Mouse (Mus musculus) erythroid progenitor cell, adult 5-6 weeks (primary cell): ENCODE data around the gene Kpna1. TPM values are rescaled to one million over a fixed set of nuclear protein-coding genes. Genes with fewer than 3 reads are reported as not detected.
A peak's percentile ranks its signal among the peaks of the same experiment; 100 is the strongest.

ENCODE experiments used
- ATAC-seq: replicated peaks from 2 replicates; pipeline ENCODE4 v1.8.0; 2016; ENCODE audit warnings: moderate number of reproducible peaks, mild to moderate bottlenecking, moderate TSS enrichment, inconsistent platforms; ENCODE audit not compliant: poor library complexity, low FRiP score, severe bottlenecking
- total RNA-seq, 2 experiments: library from RNA; stranded (forward) in 1 of 2; stranded (reverse) in 1 of 2; fragments of 150-400 nt in 1 of 2; fragments of 186-747, 209-891 nt in 1 of 2; gene quantifications; 2 replicates each; pipeline versions ENCODE4 v1.2.3 to v1.2.4; 2015 to 2017; ENCODE audit warnings: low replicate concordance in 2 of 2

The Kpna1 gene
- total RNA-seq, 2 experiments from 2014 or later = 62.0 to 80.1 TPM

GRCm38 (mm10) chr16:36064904-36065303 lies 86.4 kb downstream of the Kpna1 start:
- no peak for ATAC-seq

DNA sequence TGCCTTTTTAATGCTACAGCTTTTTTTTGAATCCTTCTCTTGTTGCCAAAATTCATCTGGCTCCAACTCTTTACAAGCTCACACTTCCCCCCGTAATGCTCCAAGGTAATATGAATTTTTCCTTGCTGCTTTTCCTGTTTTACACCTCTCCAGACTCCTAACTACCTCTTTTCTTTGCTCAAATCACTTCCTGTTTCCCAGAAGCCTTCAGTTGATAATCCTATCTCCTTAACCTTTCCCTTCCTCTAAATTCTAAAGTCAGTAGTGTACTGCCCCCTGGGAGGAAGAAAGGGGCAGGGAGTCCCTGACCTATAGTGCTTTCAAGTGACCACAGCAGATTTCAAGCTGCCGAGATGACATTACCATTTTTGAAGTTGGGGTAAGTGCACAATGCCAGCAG lies 89.1 kb downstream of the Kpna1 start:
- no peak for ATAC-seq

- no peak for ATAC-seq
Measured at GRCm38 (mm10) chr16:36068356-36068755, 89.8 kb downstream of the Kpna1 start.

DNA sequence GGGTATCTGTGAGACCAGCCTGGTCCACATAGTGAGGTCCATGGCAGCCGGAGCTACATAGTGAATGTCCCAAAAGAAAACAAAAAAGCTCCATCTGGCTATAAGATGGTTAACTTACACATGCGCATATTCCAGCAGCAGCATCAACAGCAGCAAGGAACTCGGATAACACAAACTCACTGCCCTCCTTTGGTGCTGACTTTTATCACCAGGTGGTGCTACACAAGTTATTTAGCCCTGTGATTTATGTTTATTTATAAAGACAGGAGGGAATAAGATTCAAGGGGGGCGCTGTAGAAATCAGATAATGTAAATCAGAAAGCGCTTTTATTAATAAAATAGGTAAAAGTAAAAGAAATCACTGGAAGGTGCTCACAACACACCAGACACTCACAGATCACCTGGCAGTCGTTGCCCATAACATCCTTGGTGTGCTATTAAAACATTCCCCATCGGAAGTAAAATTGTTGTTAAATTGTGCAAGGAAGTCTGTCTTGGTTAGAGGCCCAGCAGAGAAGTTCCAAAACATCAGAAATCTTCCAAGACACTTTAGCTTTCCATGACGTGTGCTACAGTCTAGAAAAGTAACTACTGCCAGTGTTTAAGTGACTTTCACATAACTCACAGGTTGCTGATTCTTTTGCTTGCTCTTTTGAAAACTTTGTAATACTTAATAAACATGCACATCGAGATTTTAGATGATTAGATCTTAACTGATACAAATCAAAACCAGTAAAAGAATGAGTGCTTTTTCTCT lies 91.4 kb downstream of the Kpna1 start:
- ATAC-seq = no peak

- ATAC-seq = no peak
Measured at GRCm38 (mm10) chr16:36071071-36071449, 92.5 kb downstream of the Kpna1 start.

GRCm38 (mm10) chr16:36071450-36072379 lies 93.2 kb downstream of the Kpna1 start, which contains the start of the genes Fam162a and Ccdc58:
Fam162a (minus strand) TSS chr16:36071594.
Ccdc58 (plus strand) TSS chr16:36071685.
- ATAC-seq = peak; percentile 94

DNA sequence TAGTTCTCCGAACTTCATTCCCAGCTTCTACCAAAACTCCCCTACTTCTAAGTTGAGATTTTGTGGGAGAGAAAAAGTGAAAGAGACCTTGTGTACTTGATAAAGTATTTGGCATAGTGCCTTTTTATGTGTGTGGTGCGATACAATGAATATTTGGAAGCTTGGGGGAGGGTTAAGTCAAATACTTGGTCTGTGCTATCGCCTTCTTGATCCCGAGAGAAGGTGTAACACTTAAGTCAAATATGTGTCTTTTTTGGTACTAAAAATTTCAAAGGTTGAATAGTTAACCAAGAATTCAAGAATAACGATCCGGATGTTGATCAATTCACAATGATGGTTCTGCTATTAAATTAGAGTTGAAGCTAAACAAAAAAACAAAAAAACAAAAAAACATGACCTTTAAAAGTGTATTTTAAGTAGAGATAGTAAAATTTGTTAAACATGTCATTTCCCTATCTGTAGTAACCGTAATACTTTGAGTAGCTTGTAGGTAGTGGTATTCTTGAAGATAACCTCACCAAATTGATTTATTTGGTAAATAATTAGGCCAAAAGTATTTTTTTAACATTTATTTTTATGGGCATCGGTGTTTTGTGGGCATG lies 94.0 kb downstream of the Kpna1 start:
- no peak for ATAC-seq

DNA sequence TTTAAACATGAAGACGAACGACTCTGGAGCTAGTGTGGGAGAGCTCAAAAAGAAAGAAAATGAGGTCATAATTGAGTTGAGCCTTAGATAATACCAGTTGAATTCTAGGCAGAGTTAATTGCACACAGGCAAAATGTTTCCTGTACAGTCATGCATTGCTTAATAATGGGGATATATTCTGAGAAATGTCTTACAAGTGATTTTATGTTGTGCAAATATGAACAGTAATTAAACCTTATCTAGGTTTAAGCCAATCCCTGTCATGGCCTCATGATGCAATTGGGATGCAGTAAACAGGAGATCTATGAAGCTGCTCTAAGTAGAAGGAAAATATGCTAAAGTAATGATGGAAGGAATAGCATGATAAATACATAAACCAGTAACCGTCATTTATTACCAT lies 96.2 kb downstream of the Kpna1 start:
- no peak for ATAC-seq

- no peak for ATAC-seq
Measured at GRCm38 (mm10) chr16:36079916-36080315, 101.4 kb downstream of the Kpna1 start.

Other genes with a start within 250 kb of the Kpna1 start
- gene Dirc2, start 209.4 kb upstream of the Kpna1 start, total RNA-seq (2015; ENCODE audit: low replicate concordance) = 4.6 and 9.4 TPM in 2 replicates
- 8.1 and 11.3 TPM in 2 replicates for gene Dirc2, start 209.4 kb upstream of the Kpna1 start, total RNA-seq (2017; ENCODE audit: low replicate concordance)
- gene Hspbap1, start 208.4 kb upstream of the Kpna1 start, total RNA-seq (2015; ENCODE audit: low replicate concordance) = 18.0 and 28.8 TPM in 2 replicates
- gene Hspbap1, start 208.4 kb upstream of the Kpna1 start, total RNA-seq (2017; ENCODE audit: low replicate concordance) = 12.9 and 24.9 TPM in 2 replicates
- gene Parp14, start 107.2 kb upstream of the Kpna1 start, total RNA-seq (2015; ENCODE audit: low replicate concordance) = 14.8 and 28.5 TPM in 2 replicates
- 31.6 and 33.5 TPM in 2 replicates for gene Parp14, start 107.2 kb upstream of the Kpna1 start, total RNA-seq (2017; ENCODE audit: low replicate concordance)
- 30.6 and 35.0 TPM in 2 replicates for gene Parp9, start 40.3 kb upstream of the Kpna1 start, total RNA-seq (2015; ENCODE audit: low replicate concordance)
- 41.1 and 48.7 TPM in 2 replicates for gene Parp9, start 40.3 kb upstream of the Kpna1 start, total RNA-seq (2017; ENCODE audit: low replicate concordance)
- 15.9 and 20.5 TPM in 2 replicates for gene Dtx3l, start 39.6 kb upstream of the Kpna1 start, total RNA-seq (2015; ENCODE audit: low replicate concordance)
- gene Dtx3l, start 39.6 kb upstream of the Kpna1 start, total RNA-seq (2017; ENCODE audit: low replicate concordance) = 19.8 and 21.4 TPM in 2 replicates
- gene Wdr5b, start 62.4 kb downstream of the Kpna1 start, total RNA-seq (2015; ENCODE audit: low replicate concordance) = 6.5 and 10.9 TPM in 2 replicates
- gene Wdr5b, start 62.4 kb downstream of the Kpna1 start, total RNA-seq (2017; ENCODE audit: low replicate concordance) = 4.5 and 5.1 TPM in 2 replicates
- gene Fam162a, start 92.8 kb downstream of the Kpna1 start, total RNA-seq (2015; ENCODE audit: low replicate concordance) = 15.1 and 53.0 TPM in 2 replicates
- 14.5 and 24.8 TPM in 2 replicates for gene Fam162a, start 92.8 kb downstream of the Kpna1 start, total RNA-seq (2017; ENCODE audit: low replicate concordance)
- 3.2 and 12.6 TPM in 2 replicates for gene Ccdc58, start 92.9 kb downstream of the Kpna1 start, total RNA-seq (2015; ENCODE audit: low replicate concordance)
- gene Ccdc58, start 92.9 kb downstream of the Kpna1 start, total RNA-seq (2017; ENCODE audit: low replicate concordance) = 8.0 and 33.3 TPM in 2 replicates
- not detected in 2 replicates for gene Csta1, start 152.5 kb downstream of the Kpna1 start, total RNA-seq (2015; ENCODE audit: low replicate concordance)
- gene Csta1, start 152.5 kb downstream of the Kpna1 start, total RNA-seq (2017; ENCODE audit: low replicate concordance) = not detected in 2 replicates
- 38.6 and 78.4 TPM in 2 replicates for gene Stfa2l1, start 178.1 kb downstream of the Kpna1 start, total RNA-seq (2015; ENCODE audit: low replicate concordance)
- 1.4 and 19.2 TPM in 2 replicates for gene Stfa2l1, start 178.1 kb downstream of the Kpna1 start, total RNA-seq (2017; ENCODE audit: low replicate concordance)
- gene Gm5483, start 205.5 kb downstream of the Kpna1 start, total RNA-seq (2015; ENCODE audit: low replicate concordance) = 10.5 and 24.1 TPM in 2 replicates
- gene Gm5483, start 205.5 kb downstream of the Kpna1 start, total RNA-seq (2017; ENCODE audit: low replicate concordance) = 8.0 TPM in 1 of 2 replicates, not detected in the other
- gene Gm5416, start 231.7 kb downstream of the Kpna1 start, total RNA-seq (2015; ENCODE audit: low replicate concordance) = not detected in 2 replicates
- not detected in 2 replicates for gene Gm5416, start 231.7 kb downstream of the Kpna1 start, total RNA-seq (2017; ENCODE audit: low replicate concordance)
- not detected in 2 replicates for gene 2010005H15Rik, start 242.7 kb downstream of the Kpna1 start, total RNA-seq (2015; ENCODE audit: low replicate concordance)
- not detected in 2 replicates for gene 2010005H15Rik, start 242.7 kb downstream of the Kpna1 start, total RNA-seq (2017; ENCODE audit: low replicate concordance)